Mouse (Mus musculus): Measurements from ENCODE around the gene Olfr810.

The Olfr810 gene

GRCm38 (mm10) chr10:129794817-129795216 is at the start of gene Olfr810:
Gene Olfr810, minus strand, starts transcription at chr10:129794917.
- no peak for DNase-seq (ENCODE audit: low spot score)

- DNase-seq (ENCODE audit: low spot score), result no peak
These were observed 9.6 kb upstream of the Olfr810 start, which contains the start of gene Olfr811 for GRCm38 (mm10) chr10:129804296-129804695. Gene Olfr811, minus strand, starts transcription at chr10:129804396.

- no peak for DNase-seq (ENCODE audit: low spot score)
These were observed 16.6 kb downstream of the Olfr810 start for GRCm38 (mm10) chr10:129778123-129778522.

- no peak for DNase-seq (ENCODE audit: low spot score)
These were observed 20.4 kb downstream of the Olfr810 start, which contains the start of gene Olfr809 for GRCm38 (mm10) chr10:129774338-129774737. Gene Olfr809, plus strand, starts transcription at chr10:129774638.

- DNase-seq (ENCODE audit: low spot score), result no peak
These were observed 29.5 kb downstream of the Olfr810 start, which contains the start of gene Olfr808 for GRCm38 (mm10) chr10:129765182-129765581. Gene Olfr808, plus strand, starts transcription at chr10:129765482.

GRCm38 (mm10) chr10:129757693-129758092 is 37.0 kb downstream of the Olfr810 start, which contains the start of gene Olfr807:
Gene Olfr807, minus strand, starts transcription at chr10:129757793.
- no peak for DNase-seq (ENCODE audit: low spot score)

GRCm38 (mm10) chr10:129741821-129742220 is 52.9 kb downstream of the Olfr810 start, which contains the start of gene Olfr806:
Gene Olfr806, minus strand, starts transcription at chr10:129741921.
- no peak for DNase-seq (ENCODE audit: low spot score)
